Mouse (Mus musculus): ENCODE measurements around the gene Zswim3. TPM values are rescaled to one million over a fixed set of nuclear protein-coding genes. Genes with fewer than 3 reads are reported as not detected.

The Zswim3 gene
- total RNA-seq, 1 experiment from 2014 or later = 4.1 TPM

DNA sequence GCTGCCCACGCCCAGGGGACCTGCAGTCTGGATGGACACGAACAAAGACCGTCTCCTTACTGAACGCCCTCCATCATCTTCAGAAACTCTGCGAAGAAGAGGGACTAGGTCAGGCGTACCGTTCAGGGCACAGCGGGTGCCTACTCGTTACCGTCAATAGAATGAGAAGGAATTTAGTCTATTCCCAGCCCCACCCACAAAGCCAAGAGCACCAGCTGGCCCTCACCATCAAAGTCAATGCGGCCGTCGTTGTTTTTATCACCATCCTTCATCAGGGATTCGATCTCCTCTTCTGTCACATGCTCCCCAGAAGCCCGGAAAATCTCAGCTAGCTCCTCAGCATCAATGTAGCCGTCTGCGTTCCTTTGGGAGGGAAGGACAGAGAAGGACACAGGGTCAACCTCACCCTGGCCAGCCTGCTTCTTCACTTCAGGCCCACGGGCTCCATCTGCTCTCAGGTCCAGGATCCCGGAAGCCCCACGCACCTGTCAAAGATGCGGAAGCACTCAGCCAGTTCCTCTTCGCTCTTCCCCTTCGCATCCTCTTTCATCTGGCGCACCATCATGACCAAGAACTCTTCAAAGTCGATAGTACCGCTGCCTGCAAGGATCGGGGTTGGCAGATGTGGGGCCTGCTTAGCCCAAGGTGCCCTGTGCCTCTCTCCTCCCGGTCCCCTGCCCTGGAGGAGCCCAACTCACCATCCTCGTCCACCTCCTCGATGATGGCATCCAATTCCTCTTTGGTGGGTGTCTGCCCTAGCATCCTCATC is 27.5 kb upstream of the Zswim3 start:
- ATAC-seq (replicated peaks in 1 of 2; ENCODE audit: insufficient read depth in 1 of 2, low FRiP score in 2 of 2, low TSS enrichment in 1 of 2, low read depth in 1 of 2, poor library complexity in 2 of 2, severe bottlenecking in 2 of 2) = no peak

- ATAC-seq (replicated peaks in 1 of 2; ENCODE audit: insufficient read depth in 1 of 2, low FRiP score in 2 of 2, low TSS enrichment in 1 of 2, low read depth in 1 of 2, poor library complexity in 2 of 2, severe bottlenecking in 2 of 2) = no peak
Observed at GRCm38 (mm10) chr2:164778015-164778287, 26.9 kb upstream of the Zswim3 start.

GRCm38 (mm10) chr2:164778809-164779208 is 26.1 kb upstream of the Zswim3 start:
- ATAC-seq (replicated peaks in 1 of 2; ENCODE audit: insufficient read depth in 1 of 2, low FRiP score in 2 of 2, low TSS enrichment in 1 of 2, low read depth in 1 of 2, poor library complexity in 2 of 2, severe bottlenecking in 2 of 2) = no peak

DNA sequence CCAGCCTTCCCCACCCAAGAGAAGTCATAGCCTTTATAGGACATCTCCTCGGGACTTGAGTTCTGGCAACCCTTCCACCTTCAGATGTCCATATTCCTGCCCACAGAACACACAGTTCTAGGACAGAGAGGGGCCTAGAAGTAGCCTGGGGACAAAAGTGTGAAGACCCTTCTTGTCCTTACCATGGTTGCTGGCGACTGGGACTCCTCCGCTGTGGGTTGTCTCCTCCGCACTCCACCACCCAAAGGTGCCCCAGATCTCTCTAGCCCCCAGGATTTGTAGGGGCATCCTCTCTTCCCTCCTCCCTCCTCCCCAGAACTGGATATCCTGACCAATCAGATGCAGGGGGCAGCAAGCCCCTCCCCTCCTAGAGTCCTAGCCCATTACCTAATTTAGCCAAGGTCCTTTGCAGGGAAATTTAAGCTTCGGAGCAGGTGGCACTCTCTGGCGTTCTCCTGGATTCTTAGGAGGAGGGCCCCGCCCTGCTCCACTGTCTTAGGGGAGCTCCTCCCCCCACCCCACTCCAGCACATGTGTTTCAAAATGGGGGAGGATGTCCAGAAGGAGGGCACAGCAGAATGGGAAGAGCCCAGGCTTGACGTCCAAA is 25.3 kb upstream of the Zswim3 start, which contains the start of gene Tnnc2:
TSS of gene Tnnc2 (minus strand) at position 487 of the 606 bp plus-strand sequence.
- ATAC-seq (replicated peaks in 1 of 2; ENCODE audit: insufficient read depth in 1 of 2, low FRiP score in 2 of 2, low TSS enrichment in 1 of 2, low read depth in 1 of 2, poor library complexity in 2 of 2, severe bottlenecking in 2 of 2) = no peak

DNA sequence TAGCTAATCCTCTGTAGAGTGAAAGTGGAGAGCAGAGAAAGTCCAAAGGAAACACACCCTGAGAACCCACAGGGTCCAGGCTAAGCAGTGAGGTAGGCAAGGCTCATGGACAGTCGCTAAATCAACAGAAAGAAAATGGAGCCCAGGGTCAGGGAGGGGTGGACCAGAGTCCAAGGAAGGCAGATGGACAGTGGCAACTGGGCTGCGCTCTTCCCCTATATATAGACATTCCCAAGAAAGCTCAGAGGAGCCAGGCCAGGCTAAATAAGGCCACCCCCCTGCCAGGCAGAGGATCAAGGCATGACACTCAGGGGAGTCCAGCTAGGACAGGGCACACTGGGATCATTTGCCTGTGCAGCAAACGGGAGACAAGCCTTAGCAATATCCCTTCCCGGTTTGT is 23.0 kb upstream of the Zswim3 start:
- no peak for ATAC-seq (replicated peaks in 1 of 2; ENCODE audit: insufficient read depth in 1 of 2, low FRiP score in 2 of 2, low TSS enrichment in 1 of 2, low read depth in 1 of 2, poor library complexity in 2 of 2, severe bottlenecking in 2 of 2)

DNA sequence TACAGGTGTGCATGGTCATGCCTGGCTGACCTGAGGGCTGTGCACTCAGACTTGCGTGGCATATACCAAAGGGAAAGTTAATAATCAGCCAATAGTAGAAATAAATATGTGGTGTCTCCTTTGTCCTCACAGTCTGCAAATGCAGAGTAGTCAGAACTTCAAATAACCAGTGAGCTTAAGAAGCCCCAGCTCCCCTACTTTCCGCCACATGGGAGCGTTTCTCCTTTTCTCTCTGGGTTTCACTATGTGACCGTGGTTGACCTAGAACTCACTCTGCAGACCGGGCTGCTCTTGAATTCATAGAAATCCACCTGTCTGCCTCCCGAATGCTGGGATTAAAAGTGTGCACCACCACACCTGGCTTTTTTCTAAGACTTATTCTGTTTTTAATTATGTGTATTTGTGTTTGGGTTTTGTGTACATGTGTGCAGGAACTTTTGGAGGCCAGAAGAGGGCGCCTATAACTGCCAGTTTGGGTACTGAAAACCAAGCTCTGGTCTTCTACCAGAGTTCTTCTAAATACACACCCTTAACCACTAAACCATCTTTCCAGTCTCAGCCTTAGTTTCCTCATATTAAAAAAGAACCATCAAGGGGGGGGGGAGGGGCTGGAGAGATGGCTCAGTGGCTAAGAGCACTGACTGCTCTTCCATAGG is 20.8 kb upstream of the Zswim3 start:
- ATAC-seq (replicated peaks in 1 of 2; ENCODE audit: insufficient read depth in 1 of 2, low FRiP score in 2 of 2, low TSS enrichment in 1 of 2, low read depth in 1 of 2, poor library complexity in 2 of 2, severe bottlenecking in 2 of 2) = no peak

- no peak for ATAC-seq (replicated peaks in 1 of 2; ENCODE audit: insufficient read depth in 1 of 2, low FRiP score in 2 of 2, low TSS enrichment in 1 of 2, low read depth in 1 of 2, poor library complexity in 2 of 2, severe bottlenecking in 2 of 2)
Observed at GRCm38 (mm10) chr2:164784869-164785420, 20.0 kb upstream of the Zswim3 start.

- peak; percentile 37 to 57 for ATAC-seq (replicated peaks in 1 of 2; ENCODE audit: insufficient read depth in 1 of 2, low FRiP score in 2 of 2, low TSS enrichment in 1 of 2, low read depth in 1 of 2, poor library complexity in 2 of 2, severe bottlenecking in 2 of 2)
Observed at GRCm38 (mm10) chr2:164785481-164786387, 19.2 kb upstream of the Zswim3 start, which contains the start of gene Snx21. Gene Snx21, plus strand, starts transcription at chr2:164785823.

GRCm38 (mm10) chr2:164786388-164786885 is 18.5 kb upstream of the Zswim3 start:
- no peak for ATAC-seq (replicated peaks in 1 of 2; ENCODE audit: insufficient read depth in 1 of 2, low FRiP score in 2 of 2, low TSS enrichment in 1 of 2, low read depth in 1 of 2, poor library complexity in 2 of 2, severe bottlenecking in 2 of 2)

- ATAC-seq (replicated peaks in 1 of 2; ENCODE audit: insufficient read depth in 1 of 2, low FRiP score in 2 of 2, low TSS enrichment in 1 of 2, low read depth in 1 of 2, poor library complexity in 2 of 2, severe bottlenecking in 2 of 2) = peak; percentile 8 to 41; a peak in 2 of 4 replicates
Observed at GRCm38 (mm10) chr2:164787032-164787431, 17.9 kb upstream of the Zswim3 start.

DNA sequence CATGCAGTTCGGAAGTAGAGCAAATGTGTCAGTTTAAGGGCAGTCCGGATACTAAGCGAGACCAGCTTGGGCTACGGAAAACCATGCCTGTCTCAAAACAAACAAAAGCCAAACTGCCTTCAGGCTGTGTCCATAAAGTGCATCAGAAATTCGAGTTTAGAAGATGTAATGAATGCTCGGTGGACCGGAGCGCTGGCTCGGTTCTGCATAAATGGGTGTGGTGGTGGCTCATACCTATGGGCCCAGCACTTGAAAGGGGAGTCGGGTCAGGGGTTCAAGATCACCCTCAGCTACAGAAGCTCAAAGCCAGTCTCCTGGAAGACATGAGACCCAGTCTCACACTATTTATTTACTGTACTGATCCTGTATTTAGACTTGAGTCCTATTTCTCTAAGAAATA is 17.1 kb upstream of the Zswim3 start:
- no peak for ATAC-seq (replicated peaks in 1 of 2; ENCODE audit: insufficient read depth in 1 of 2, low FRiP score in 2 of 2, low TSS enrichment in 1 of 2, low read depth in 1 of 2, poor library complexity in 2 of 2, severe bottlenecking in 2 of 2)

- ATAC-seq (replicated peaks in 1 of 2; ENCODE audit: insufficient read depth in 1 of 2, low FRiP score in 2 of 2, low TSS enrichment in 1 of 2, low read depth in 1 of 2, poor library complexity in 2 of 2, severe bottlenecking in 2 of 2) = no peak
Observed at GRCm38 (mm10) chr2:164788411-164788810, 16.5 kb upstream of the Zswim3 start.

- no peak for ATAC-seq (replicated peaks in 1 of 2; ENCODE audit: insufficient read depth in 1 of 2, low FRiP score in 2 of 2, low TSS enrichment in 1 of 2, low read depth in 1 of 2, poor library complexity in 2 of 2, severe bottlenecking in 2 of 2)
Observed at GRCm38 (mm10) chr2:164790451-164790850, 14.4 kb upstream of the Zswim3 start.

DNA sequence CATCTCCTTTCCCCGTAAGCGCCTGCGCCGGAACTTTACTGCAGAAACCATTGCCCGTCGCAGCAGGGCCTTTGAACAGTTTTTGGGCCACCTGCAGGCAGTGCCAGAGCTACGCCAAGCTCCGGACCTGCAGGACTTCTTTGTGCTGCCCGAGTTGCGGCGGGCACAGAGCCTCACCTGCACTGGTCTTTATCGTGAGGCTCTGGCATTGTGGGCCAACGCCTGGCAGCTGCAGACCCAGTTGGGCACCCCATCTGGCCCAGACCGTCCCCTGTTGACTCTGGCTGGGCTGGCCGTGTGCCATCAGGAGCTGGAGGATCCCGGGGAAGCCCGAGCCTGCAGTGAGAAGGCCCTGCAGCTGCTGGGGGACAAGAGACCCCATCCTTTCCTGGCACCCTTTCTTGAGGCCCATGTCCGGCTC is 13.0 kb upstream of the Zswim3 start:
- ATAC-seq (replicated peaks in 1 of 2; ENCODE audit: insufficient read depth in 1 of 2, low FRiP score in 2 of 2, low TSS enrichment in 1 of 2, low read depth in 1 of 2, poor library complexity in 2 of 2, severe bottlenecking in 2 of 2) = no peak

- ATAC-seq (replicated peaks in 1 of 2; ENCODE audit: insufficient read depth in 1 of 2, low FRiP score in 2 of 2, low TSS enrichment in 1 of 2, low read depth in 1 of 2, poor library complexity in 2 of 2, severe bottlenecking in 2 of 2) = no peak
Observed at GRCm38 (mm10) chr2:164792400-164793190, 12.3 kb upstream of the Zswim3 start.

DNA sequence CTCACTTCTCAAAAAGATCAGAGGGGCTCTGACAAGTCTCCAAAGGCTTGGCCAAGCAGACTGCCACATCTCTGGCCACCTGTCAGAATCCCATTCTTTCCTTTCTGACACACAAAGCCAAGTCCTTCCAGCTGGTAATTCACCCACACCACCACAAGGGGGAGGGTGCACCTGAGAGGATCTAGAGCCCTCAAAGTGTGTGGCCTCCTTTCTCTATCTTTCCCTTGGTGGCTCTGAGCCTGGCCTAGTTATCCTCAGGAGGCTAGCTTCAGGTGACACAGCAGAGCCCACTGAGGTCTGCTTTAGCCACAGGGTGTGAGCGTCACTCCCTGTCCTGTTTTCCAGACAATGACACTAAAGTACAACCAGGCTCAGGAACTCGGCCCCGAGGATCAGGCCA is 11.7 kb upstream of the Zswim3 start:
- peak in 1 of 2 experiments; percentile 61; a peak in 2 of 4 replicates for ATAC-seq (replicated peaks in 1 of 2; ENCODE audit: insufficient read depth in 1 of 2, low FRiP score in 2 of 2, low TSS enrichment in 1 of 2, low read depth in 1 of 2, poor library complexity in 2 of 2, severe bottlenecking in 2 of 2)
